Mouse (Mus musculus) myocyte (in vitro differentiated cells): ENCODE measurements around the gene Snap25.

Experiments
- CEBPB ChIP-seq: IDR thresholded peaks from 2 replicates; pipeline ENCODE4 v1.6.1; 2011; ENCODE audit warnings: mild to moderate bottlenecking, moderate library complexity; ENCODE audit not compliant: poor library complexity, insufficient read depth, severe bottlenecking
- MAX ChIP-seq: IDR thresholded peaks from one replicate; pipeline ENCODE4 v1.6.1; 2011; ENCODE audit warnings: low read depth, mild to moderate bottlenecking, control low read depth
- MYOG ChIP-seq, 3 experiments: IDR thresholded peaks; one replicate each; pipeline ENCODE4 v1.6.1; 2011; ENCODE audit warnings: control low read depth in 2 of 3, low read depth in 2 of 3, mild to moderate bottlenecking in 2 of 3; ENCODE audit not compliant: insufficient read length in 2 of 3, control insufficient read depth in 1 of 3, insufficient read depth in 1 of 3
- POLR2A ChIP-seq: IDR thresholded peaks from one replicate; pipeline ENCODE4 v1.6.1; 2011; ENCODE audit warnings: low read depth, mild to moderate bottlenecking, control low read depth, moderate library complexity; ENCODE audit not compliant: insufficient read length
- POLR2AphosphoS2 ChIP-seq: IDR thresholded peaks from one replicate; pipeline ENCODE4 v1.6.1; 2011; ENCODE audit warnings: low read depth, control low read depth; ENCODE audit not compliant: insufficient read length
- SRF ChIP-seq: IDR thresholded peaks from one replicate; pipeline ENCODE4 v1.6.1; 2011; ENCODE audit warnings: low read depth; ENCODE audit not compliant: control insufficient read depth, insufficient read length
- USF1 ChIP-seq: IDR thresholded peaks from one replicate; pipeline ENCODE4 v1.6.1; 2011; ENCODE audit warnings: low read depth, mild to moderate bottlenecking, control low read depth, moderate library complexity

DNA sequence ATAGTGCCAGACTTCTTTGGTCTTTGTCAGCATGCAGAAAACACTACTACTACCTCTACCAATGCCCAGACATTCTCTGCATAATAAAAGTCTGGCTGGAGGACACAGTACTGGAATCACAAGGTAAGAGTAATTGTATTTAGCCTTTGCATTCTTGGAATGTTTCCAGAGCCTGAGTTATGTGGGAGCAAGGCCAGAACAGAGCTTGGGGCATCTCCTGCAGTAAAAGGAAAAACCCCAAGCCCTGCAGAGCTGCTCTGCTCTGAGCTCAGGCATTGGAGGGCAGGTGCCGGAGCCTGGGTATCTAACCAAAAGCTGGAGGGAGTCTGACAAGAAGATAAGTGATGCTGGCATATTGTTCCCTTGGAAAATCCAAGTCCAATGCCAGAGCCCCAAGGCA, 21.6 kb upstream of the Snap25 start:
- TF ChIP-seq POLR2A = no peak
- TF ChIP-seq MAX = no peak
- no peak for TF ChIP-seq SRF
- no peak for TF ChIP-seq CEBPB
- TF ChIP-seq USF1 = no peak
- no peak for TF ChIP-seq MYOG (IDR thresholded peaks at IDR 0.05; ENCODE audit: control insufficient read depth in 1 of 3, insufficient read depth in 1 of 3, insufficient read length in 2 of 3, low read depth in 2 of 3)
- no peak for TF ChIP-seq POLR2AphosphoS2
